In the genomic region with DNA sequence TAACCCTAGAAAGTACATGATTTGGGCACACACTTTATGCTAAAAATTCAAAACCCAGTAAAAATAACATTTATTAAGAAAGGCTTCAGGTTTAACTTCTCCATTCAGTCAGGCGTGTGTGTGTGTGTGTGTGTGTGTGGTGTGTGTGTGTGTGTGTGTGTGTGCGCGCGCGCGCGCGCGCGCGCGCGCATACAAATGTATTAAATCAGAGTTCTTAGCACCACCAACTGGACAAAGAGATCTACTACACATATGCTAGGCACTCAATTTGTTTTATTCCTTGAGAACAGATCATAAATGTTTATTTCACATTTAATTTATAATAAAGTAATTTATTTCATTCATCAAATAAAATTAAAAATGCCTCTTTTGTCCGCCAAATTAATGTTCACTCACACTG, we compare ENCODE assay signal across 7 mouse cellular contexts. TPM values are rescaled to one million over a fixed set of nuclear protein-coding genes. Genes with fewer than 3 reads are reported as not detected.
A peak's percentile ranks its signal among the peaks of the same experiment; 100 is the strongest.
DNase-seq lines count a peak whose midpoint lies in the region; ATAC-seq and TF ChIP-seq lines count a peak whose summit lies in the region.

No protein-coding gene starts in this region.

- no peak for ATAC-seq in kidney, postnatal 0 days (replicated peaks; ENCODE audit: low FRiP score, low read depth)

- H3K27me3 ChIP-seq in kidney, postnatal 0 days (ENCODE audit: insufficient read depth, low read length), result no peaks in the 10 kb centered on the region
- H3K27me3 ChIP-seq in splenic B cell, adult 2 months (ENCODE audit: control insufficient read depth, insufficient read depth, low read length, poor library complexity, severe bottlenecking), result no peaks in the 10 kb centered on the region

- no peak overlapping the region for H3K4me3 ChIP-seq in kidney, postnatal 0 days (replicated peaks; ENCODE audit: low read depth, low read length)

- peak; percentile 57 for TF ChIP-seq CTCF in kidney, postnatal 0 days (IDR thresholded peaks at IDR 0.05; ENCODE audit: low read depth)

- no peak overlapping the region for H3K4me2 ChIP-seq in kidney, postnatal 0 days (ENCODE audit: low read length)

- no peaks in the 10 kb centered on the region for H3K36me3 ChIP-seq in kidney, postnatal 0 days (ENCODE audit: insufficient read depth, low read length)
- no peaks in the 10 kb centered on the region for H3K36me3 ChIP-seq in splenic B cell, adult 2 months (ENCODE audit: control insufficient read depth, insufficient read depth, low read length, poor library complexity, severe bottlenecking)

- 0 out of 2 replicates have a peak, but pooled peaks cover 11% of the 10 kb centered on the region for H3K4me1 ChIP-seq in kidney, postnatal 0 days (replicated peaks; ENCODE audit: insufficient read depth, low read length)

- no peak overlapping the region for H3K27ac ChIP-seq in kidney, postnatal 0 days

- no peak overlapping the region for H3K9ac ChIP-seq in kidney, postnatal 0 days (ENCODE audit: low read depth, low read length)

- peak; percentile 41 for DNase-seq in kidney, postnatal 0 days (ENCODE audit: low spot score)
- no peak for DNase-seq in kidney, adult 11 months
- peak; percentile 30 for DNase-seq in right cerebral cortex, postnatal 4 days
- DNase-seq in right cerebral cortex, adult 18-20 months, result no peak
- peak; percentile 73 for DNase-seq in brain, adult 2 months (ENCODE audit: low read depth, low spot score)
- peak; percentile 71 for DNase-seq in splenic B cell, adult 2 months (ENCODE audit: low read depth, low spot score)
- no peak for DNase-seq in gastrocnemius, postnatal 25 days

- WGBS in kidney, postnatal 0 days, result 86% methylated on average over 14 of the region's 14 CpGs

- no peaks in the 10 kb centered on the region for H3K9me3 ChIP-seq in kidney, postnatal 0 days (replicated peaks; ENCODE audit: low read length)

RNA-seq across cellular contexts. Expression of a gene that starts 45.5 kb away (rescaled TPM):
- 6.8 and 8.3 TPM in 2 replicates for polyA plus RNA-seq in kidney, postnatal 0 days (2015; fragmentation: Nextera tagmentation; extraction: Ambion mirVana)
- total RNA-seq in gastrocnemius, postnatal 25 days (2021), result not detected

RNA-seq across cellular contexts. Expression of a gene that starts 45.6 kb away (rescaled TPM):
- polyA plus RNA-seq in kidney, postnatal 0 days (2015; fragmentation: Nextera tagmentation; extraction: Ambion mirVana), result 31.3 and 37.9 TPM in 2 replicates
- total RNA-seq in gastrocnemius, postnatal 25 days (2021), result 1 to 10 TPM; 4.0 to 5.2 TPM

Comparison
In these comparisons a context has a peak if more than half of its experiments do, and no peak if none do; other contexts are left out.
1. DNase-seq: peak in kidney, postnatal 0 days (single experiment), right cerebral cortex, postnatal 4 days (single experiment), brain, adult 2 months (single experiment) and splenic B cell, adult 2 months (single experiment); none in kidney, adult 11 months (single experiment), right cerebral cortex, adult 18-20 months (single experiment) and gastrocnemius, postnatal 25 days (single experiment).